Mouse (Mus musculus) thymus, adult 2 months (tissue): ENCODE measurements at regions not wholly inside any gene's neighbourhood (a gene's known extent, or its start where the extent isn't known, plus 50 kb on each side); places are given as distances from the start of the nearest gene placed in this dataset.

Source experiments
- CTCF ChIP-seq: fragments of 200-500 bp; IDR thresholded peaks from 2 replicates; pipeline ENCODE4 v1.5.1; 2012; ENCODE audit warnings: mild to moderate bottlenecking, control low read depth, low read length, moderate library complexity, borderline replicate concordance; ENCODE audit not compliant: control insufficient read depth, poor library complexity, insufficient read depth; ENCODE audit errors: extremely low read depth
- POLR2A ChIP-seq: fragments of 200-500 bp; IDR thresholded peaks from 2 replicates; pipeline ENCODE4 v1.6.1; 2012; ENCODE audit warnings: mild to moderate bottlenecking, low read length, control low read depth, moderate library complexity; ENCODE audit not compliant: control insufficient read depth, poor library complexity, insufficient read depth; ENCODE audit errors: extremely low read depth

DNA sequence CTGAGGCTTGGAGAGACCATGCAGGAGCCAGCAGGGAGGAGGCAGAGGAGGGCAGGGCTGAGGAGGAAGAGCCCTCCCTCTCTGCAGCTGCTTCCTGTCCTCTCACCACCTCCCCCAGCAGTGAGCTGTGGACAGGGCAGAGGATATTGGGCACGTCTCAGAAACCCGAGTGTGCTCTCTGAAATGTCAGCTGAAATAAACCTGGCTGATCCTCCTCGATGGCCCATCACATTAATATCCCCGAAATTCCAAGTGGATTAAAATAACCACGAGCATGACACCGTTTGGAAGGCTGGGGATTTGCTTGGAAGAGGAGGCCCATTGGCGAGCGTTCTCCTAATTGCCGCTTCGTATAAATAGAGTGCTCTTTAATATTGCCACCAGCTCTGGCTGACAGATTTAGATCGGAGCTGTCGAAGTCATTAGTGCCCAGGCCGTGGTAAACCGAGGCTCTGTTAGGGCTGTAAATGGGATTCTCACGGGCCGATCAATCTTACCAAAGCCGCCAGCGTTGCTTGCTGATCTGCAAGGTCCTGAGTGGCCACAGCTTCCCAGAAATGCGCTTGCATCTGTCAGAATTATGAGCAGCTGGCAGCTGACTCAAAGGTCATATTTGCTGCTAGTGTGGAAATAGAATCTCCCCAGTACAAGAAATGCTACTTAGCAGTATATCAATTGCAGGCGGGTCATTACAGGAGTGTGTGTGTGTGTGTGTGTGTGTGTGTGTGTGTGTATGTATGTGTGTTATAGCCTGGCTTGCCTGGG, 268.5 kb downstream of the Rplp1 start:
- TF ChIP-seq CTCF (no peak), POLR2A (no peak)
